Mouse (Mus musculus) spleen, adult 2 months (tissue): ENCODE measurements around the gene Ndfip2.

ENCODE experiments used
- CTCF ChIP-seq: fragments of 200-500 bp; IDR thresholded peaks from 2 replicates; pipeline ENCODE4 v1.5.1; 2011; ENCODE audit warnings: mild to moderate bottlenecking, inconsistent platforms; ENCODE audit not compliant: insufficient read depth, insufficient read length, insufficient replicate concordance; ENCODE audit errors: extremely low read depth
- POLR2A ChIP-seq: fragments of 200-500 bp; IDR thresholded peaks from 2 replicates; pipeline ENCODE4 v1.6.1; 2011; ENCODE audit warnings: low read depth, low read length, inconsistent platforms

GRCm38 (mm10) chr14:105258379-105259034 lies at the start of gene Ndfip2:
- TF ChIP-seq POLR2A (peak; percentile 7; the same call in 1 of the 2 replicates), CTCF (no peak)
